Mouse (Mus musculus) retina, adult 2 months (tissue): Measurements from ENCODE around the gene Ghrh.

ENCODE experiments used
- DNase-seq: peaks from one replicate; pipeline ENCODE4 v3.0.0-alpha.2; 2012; ENCODE audit warnings: low read depth, low spot score

The Ghrh gene

GRCm38 (mm10) chr2:157308273-157308917 lies 38.9 kb downstream of the Ghrh start:
- DNase-seq = no peak

GRCm38 (mm10) chr2:157307715-157308265 lies 39.5 kb downstream of the Ghrh start:
- no peak for DNase-seq

- no peak for DNase-seq
Measured at GRCm38 (mm10) chr2:157306091-157307032, 40.9 kb downstream of the Ghrh start.

DNA sequence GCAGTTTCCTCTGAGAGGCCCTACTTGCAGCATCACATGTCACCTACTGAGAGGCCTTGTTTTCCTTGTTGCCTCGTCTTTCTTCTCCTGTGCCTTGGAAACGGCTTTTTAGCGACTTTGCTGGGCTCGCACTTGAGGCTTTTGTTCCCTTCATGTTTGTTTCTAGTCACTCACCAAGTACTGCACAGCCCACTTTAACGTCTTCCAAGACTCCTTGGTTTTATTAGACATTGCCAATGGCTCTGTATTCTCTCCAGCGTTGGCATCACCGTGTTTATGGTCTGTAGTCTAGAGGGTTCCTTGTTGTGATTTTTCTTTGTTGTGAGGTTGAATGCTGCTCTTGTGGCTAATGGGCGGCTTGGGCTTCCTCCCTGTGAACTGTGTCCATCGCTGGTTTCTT lies 44.2 kb downstream of the Ghrh start:
- DNase-seq = no peak

GRCm38 (mm10) chr2:157300051-157300450 lies 47.3 kb downstream of the Ghrh start:
- no peak for DNase-seq

DNA sequence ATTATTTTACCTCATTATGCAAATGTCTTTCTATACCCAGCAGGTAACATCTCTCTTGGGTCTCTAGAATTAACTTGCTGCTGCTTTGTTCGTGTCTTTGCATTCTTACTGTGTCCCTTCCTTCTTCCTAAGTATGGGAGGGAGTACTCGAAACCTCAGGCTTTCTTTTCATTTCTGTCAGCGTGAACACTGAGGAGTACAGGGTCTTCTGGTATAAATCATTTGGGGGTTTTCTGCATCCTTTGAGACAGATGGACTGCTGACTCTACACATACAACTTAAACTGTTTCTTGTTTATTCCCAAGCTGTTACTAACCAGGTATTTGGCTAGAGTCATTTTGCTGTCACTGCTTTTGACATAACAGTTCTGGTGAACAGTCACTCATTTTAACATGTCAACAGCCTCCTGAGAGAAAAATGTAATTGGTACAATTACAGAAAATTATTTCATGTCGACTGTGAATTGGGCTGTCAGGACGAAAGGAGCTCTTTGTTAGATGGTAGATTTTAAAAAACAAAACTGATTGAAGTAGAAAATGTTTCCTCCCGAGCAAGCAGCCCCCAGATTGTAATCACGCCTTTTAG lies 51.1 kb downstream of the Ghrh start:
- DNase-seq = no peak

- DNase-seq = peak; percentile 34
Measured at GRCm38 (mm10) chr2:157292093-157292492, 55.2 kb downstream of the Ghrh start.

DNA sequence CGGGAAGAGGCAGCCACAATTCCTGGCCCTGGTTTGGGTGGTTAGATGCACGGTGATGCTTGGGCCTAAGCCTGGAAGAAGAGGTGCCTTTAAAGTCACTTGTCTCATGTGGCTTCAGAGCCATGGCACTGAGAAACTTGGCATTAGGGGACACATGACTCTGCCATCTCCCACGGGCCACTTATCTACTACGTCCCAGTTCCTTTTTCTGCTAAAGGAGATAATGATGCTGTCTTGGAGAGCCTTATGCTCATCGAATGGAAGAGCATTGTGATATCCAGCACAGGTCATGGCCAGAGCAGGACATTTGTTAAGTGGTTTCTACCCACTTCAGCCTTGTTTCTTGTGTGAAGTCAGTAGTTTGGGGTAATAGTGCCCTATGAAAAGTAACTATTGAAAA lies 58.3 kb downstream of the Ghrh start:
- no peak for DNase-seq

DNA sequence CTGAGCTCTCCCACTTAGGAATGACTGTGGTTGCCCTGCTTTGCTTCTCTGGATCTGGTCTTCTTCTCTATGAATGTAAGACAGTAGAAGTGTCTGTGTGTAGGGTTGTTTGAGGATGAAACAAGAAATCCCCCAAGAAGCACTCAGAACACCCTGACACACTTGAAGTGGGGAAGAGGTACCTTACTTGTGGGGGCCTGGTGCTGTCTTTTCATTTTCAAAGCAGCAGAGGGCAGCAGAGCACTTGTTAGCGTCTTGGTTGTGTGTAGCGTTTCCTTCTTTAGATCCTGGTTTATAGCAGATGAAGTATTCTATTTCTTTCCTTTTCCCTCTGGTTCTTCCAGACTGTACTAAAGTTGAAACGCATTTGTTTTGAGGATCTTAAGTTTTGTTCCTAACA lies 59.8 kb downstream of the Ghrh start:
- peak; percentile 38 for DNase-seq

- DNase-seq = no peak
Measured at GRCm38 (mm10) chr2:157283321-157283720, 64.0 kb downstream of the Ghrh start.
